Mouse (Mus musculus) lung, adult 2 months (tissue): ENCODE data around the gene Timeless.

ENCODE experiments used
- CTCF ChIP-seq: fragments of 200-500 bp; IDR thresholded peaks from 2 replicates; pipeline ENCODE4 v1.5.1; 2011; ENCODE audit warnings: mild to moderate bottlenecking, low read length, control low read depth; ENCODE audit not compliant: insufficient read depth
- POLR2A ChIP-seq: fragments of 200-500 bp; IDR thresholded peaks from 2 replicates; pipeline ENCODE4 v1.6.1; 2011; ENCODE audit warnings: low read depth, mild to moderate bottlenecking, control low read depth, low read length, borderline replicate concordance; ENCODE audit errors: extremely low read depth

DNA sequence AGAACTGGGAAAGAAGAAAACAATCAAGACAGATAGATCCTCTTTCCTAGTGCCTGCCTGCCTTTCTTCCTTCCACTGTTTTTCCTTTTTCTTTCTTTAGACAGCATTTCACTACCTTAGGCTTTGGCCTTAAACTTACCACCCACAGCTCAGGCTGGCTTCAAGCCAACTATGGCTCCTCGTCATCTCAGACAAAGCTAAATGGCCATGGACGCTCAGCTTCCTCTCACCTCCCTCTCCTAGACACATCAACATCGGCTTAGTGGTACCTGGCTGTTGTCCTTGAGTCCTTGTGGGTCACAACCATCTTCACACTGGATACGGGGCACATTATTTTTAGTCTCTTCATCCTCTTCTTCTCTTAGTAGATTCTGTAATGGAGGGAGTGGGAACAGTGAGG, 65.4 kb downstream of the Timeless start:
- TF ChIP-seq CTCF (no peak), POLR2A (no peak)
